ENCODE assay signal across 28 mouse cellular contexts in genomic region chr8:73291630-73292029, GRCm38 (mm10).
DNase-seq lines count a peak whose midpoint lies in the region; ATAC-seq and TF ChIP-seq lines count a peak whose summit lies in the region.
"Had no signal": no experiment of that assay in that cellular context is flagged by ENCODE, and none has a peak within 500 bp of the region (broad histone marks: within the 10 kb centered on the region; RNA-seq: fewer than 3 reads in every experiment).

No protein-coding gene starts in this region.

- WGBS in neural tube, embryonic 15.5 days = 88% methylated on average over 2 of the region's 2 CpGs
- 93% methylated on average over 2 of the region's 2 CpGs for WGBS in macrophage (ENCODE audit: missing documents)

- no peaks in the 10 kb centered on the region for H3K9me3 ChIP-seq in neural tube, embryonic 15.5 days (replicated peaks)
- H3K9me3 ChIP-seq: embryonic facial prominence, embryonic 13.5 days; embryonic facial prominence, embryonic 15.5 days; forebrain, embryonic 10.5 days; forebrain, embryonic 12.5 days had no signal

- no peak for DNase-seq in neural tube, embryonic 10.5 days (ENCODE audit: extremely low spot score, low spot score)
- no peak for DNase-seq in right cerebral cortex, adult 18-20 months
- DNase-seq in retina, postnatal 1 day = no peak
- DNase-seq: adrenal gland, adult 8-10 months; adrenal gland, postnatal 14 days; adrenal gland, postnatal 36 days; cerebellum, adult 11 months; cerebellum, adult 18-20 months; cerebellum, adult 8-10 months; cerebellum, adult 9-11 months; cerebellum, postnatal 14 days; cerebellum, postnatal 36 days; embryo, embryonic 11 days had no signal

- no peaks in the 10 kb centered on the region for H3K27me3 ChIP-seq in neural tube, embryonic 15.5 days (replicated peaks)
- H3K27me3 ChIP-seq: CH12.LX; embryonic facial prominence, embryonic 13.5 days; embryonic facial prominence, embryonic 15.5 days; forebrain, embryonic 12.5 days; Patski had no signal

- no peak for TF ChIP-seq CTCF in bone marrow macrophage, adult 2 months (IDR thresholded peaks at IDR 0.05; ENCODE audit: low read depth, low read length)

- H3K4me1 ChIP-seq in neural tube, embryonic 15.5 days = peaks cover 18% of the 10 kb centered on the region
- H3K4me1 ChIP-seq in bone marrow macrophage, adult 2 months (ENCODE audit: control insufficient read depth, insufficient read depth, low read length) = peaks cover 6% of the 10 kb centered on the region
- H3K4me1 ChIP-seq: embryonic facial prominence, embryonic 15.5 days; forebrain, embryonic 10.5 days had no signal

- 0 out of 2 replicates have a peak, but pooled peaks have one; percentile 15 for ATAC-seq in neural tube, embryonic 15.5 days (ENCODE audit: low FRiP score)
- ATAC-seq: activated CD4-positive, CD25-positive, alpha-beta regulatory T cell, adult 4 months; CD4-positive, CD25-positive, alpha-beta regulatory T cell, adult 4 months; forebrain, embryonic 14.5 days; forebrain, embryonic 16.5 days; Patski had no signal

- H3K9ac ChIP-seq in neural tube, embryonic 15.5 days (replicated peaks) = no peak overlapping the region
- H3K9ac ChIP-seq: embryonic facial prominence, embryonic 13.5 days; embryonic facial prominence, embryonic 15.5 days; forebrain, embryonic 12.5 days had no signal

- no peaks in the 10 kb centered on the region for H3K79me2 ChIP-seq in macrophage (ENCODE audit: inconsistent target)

- H3K4me3 ChIP-seq in neural tube, embryonic 15.5 days (replicated peaks) = no peak overlapping the region
- H3K4me3 ChIP-seq in bone marrow macrophage, adult 2 months (ENCODE audit: insufficient read depth, low read length) = no peak overlapping the region
- no peak overlapping the region for H3K4me3 ChIP-seq in macrophage (ENCODE audit: inconsistent target)
- H3K4me3 ChIP-seq: embryonic facial prominence, embryonic 13.5 days; embryonic facial prominence, embryonic 15.5 days; erythroblast, embryonic 14.5 days; forebrain, embryonic 10.5 days; forebrain, embryonic 12.5 days had no signal

- no peak overlapping the region for H3K4me2 ChIP-seq in neural tube, embryonic 15.5 days
- H3K4me2 ChIP-seq: embryonic facial prominence, embryonic 13.5 days; embryonic facial prominence, embryonic 15.5 days; forebrain, embryonic 12.5 days had no signal

- no peak for TF ChIP-seq POLR2A in bone marrow macrophage, adult 2 months (IDR thresholded peaks at IDR 0.05; ENCODE audit: borderline replicate concordance, low read depth, low read length)

- no peaks in the 10 kb centered on the region for H3K36me3 ChIP-seq in neural tube, embryonic 15.5 days
- no peaks in the 10 kb centered on the region for H3K36me3 ChIP-seq in macrophage (ENCODE audit: inconsistent target)
- H3K36me3 ChIP-seq: embryonic facial prominence, embryonic 13.5 days; embryonic facial prominence, embryonic 15.5 days; forebrain, embryonic 10.5 days; forebrain, embryonic 12.5 days; G1E had no signal

- H3K27ac ChIP-seq in neural tube, embryonic 15.5 days (replicated peaks) = no peak overlapping the region
- peak overlapping the region; percentile 19; the same call in 1 of the 2 replicates for H3K27ac ChIP-seq in bone marrow macrophage, adult 2 months (ENCODE audit: insufficient read depth, low read depth, low read length)
- peak overlapping the region; percentile 22; the same call in 1 of the 2 replicates for H3K27ac ChIP-seq in macrophage
- H3K27ac ChIP-seq: embryonic facial prominence, embryonic 13.5 days; embryonic facial prominence, embryonic 15.5 days; forebrain, embryonic 10.5 days; forebrain, embryonic 12.5 days had no signal
